Mouse (Mus musculus) ovary, postnatal 10 days (tissue): ENCODE results near the gene Otulinl.
A peak's percentile ranks its signal among the peaks of the same experiment; 100 is the strongest.
"Not testable (repeated sequence)": the region's sequence is repeated elsewhere in the genome, so short reads cannot be mapped to it uniquely, and the experiment has no call there.

ENCODE experiments used
- DNase-seq: peaks from one replicate; pipeline ENCODE4 v3.0.0; 2022; ENCODE audit warnings: low spot score

The Otulinl gene

GRCm38 (mm10) chr15:27681419-27682187 lies at the start of gene Otulinl:
TSS of gene Otulinl (minus strand) at chr15:27681579.
- DNase-seq: peak; percentile 98

- DNase-seq: no peak
Observed at GRCm38 (mm10) chr15:27726228-27726627, 44.8 kb upstream of the Otulinl start.

GRCm38 (mm10) chr15:27724796-27725680 lies 43.7 kb upstream of the Otulinl start:
- DNase-seq: no peak

GRCm38 (mm10) chr15:27724298-27724697 lies 42.9 kb upstream of the Otulinl start:
- no peak for DNase-seq

GRCm38 (mm10) chr15:27723746-27724145 lies 42.4 kb upstream of the Otulinl start:
- DNase-seq: no peak

GRCm38 (mm10) chr15:27720297-27720696 lies 38.9 kb upstream of the Otulinl start:
- not testable (repeated sequence) for DNase-seq

GRCm38 (mm10) chr15:27718668-27719067 lies 37.3 kb upstream of the Otulinl start:
- no peak for DNase-seq

- no peak for DNase-seq
Observed at GRCm38 (mm10) chr15:27715331-27715730, 34.0 kb upstream of the Otulinl start.

- no peak for DNase-seq
Observed at GRCm38 (mm10) chr15:27710698-27711097, 29.3 kb upstream of the Otulinl start.

GRCm38 (mm10) chr15:27708968-27709612 lies 27.7 kb upstream of the Otulinl start:
- DNase-seq: no peak

- DNase-seq: no peak
Observed at GRCm38 (mm10) chr15:27708499-27708898, 27.1 kb upstream of the Otulinl start.

- DNase-seq: no peak
Observed at GRCm38 (mm10) chr15:27702972-27703313, 21.6 kb upstream of the Otulinl start.

GRCm38 (mm10) chr15:27702031-27702971 lies 20.9 kb upstream of the Otulinl start:
- no peak for DNase-seq

- DNase-seq: no peak
Observed at GRCm38 (mm10) chr15:27697632-27698031, 16.3 kb upstream of the Otulinl start.

- no peak for DNase-seq
Observed at GRCm38 (mm10) chr15:27693235-27693634, 11.9 kb upstream of the Otulinl start.

GRCm38 (mm10) chr15:27692161-27692560 lies 10.8 kb upstream of the Otulinl start:
- DNase-seq: no peak

- DNase-seq: no peak
Observed at GRCm38 (mm10) chr15:27691213-27691612, 9.8 kb upstream of the Otulinl start.

GRCm38 (mm10) chr15:27688041-27688651 lies 6.8 kb upstream of the Otulinl start:
- no peak for DNase-seq

- no peak for DNase-seq
Observed at GRCm38 (mm10) chr15:27684813-27685212, 3.4 kb upstream of the Otulinl start.

- no peak for DNase-seq
Observed at GRCm38 (mm10) chr15:27683206-27683605, 1.8 kb upstream of the Otulinl start.

GRCm38 (mm10) chr15:27682619-27683018 lies 1.2 kb upstream of the Otulinl start:
- DNase-seq: no peak
